Mouse (Mus musculus) spleen, adult 2 months (tissue): ENCODE data around the gene Tm9sf3. TPM values are rescaled to one million over a fixed set of nuclear protein-coding genes. Genes with fewer than 3 reads are reported as not detected.

Source experiments
- DNase-seq, 2 experiments: peaks; one replicate each; pipeline versions ENCODE4 v3.0.0 to v3.0.0-alpha.2; 2012 to 2021; ENCODE audit warnings: low spot score in 2 of 2, low read depth in 1 of 2
- H3K27ac ChIP-seq: fragments of 200-500 bp; 2 replicates; pipeline ENCODE4 v1.5.1; 2012; ENCODE audit warnings: low read length, inconsistent platforms; ENCODE audit not compliant: insufficient read depth
- H3K27me3 ChIP-seq: fragments of 200-500 bp; 2 replicates; pipeline ENCODE4 v1.6.1; 2012; ENCODE audit warnings: mild to moderate bottlenecking, moderate library complexity, low read length, inconsistent platforms; ENCODE audit not compliant: control insufficient read depth, insufficient read depth
- H3K36me3 ChIP-seq: fragments of 200-500 bp; 2 replicates; pipeline ENCODE4 v1.6.1; 2012; ENCODE audit warnings: mild to moderate bottlenecking, low read length, inconsistent platforms; ENCODE audit not compliant: control insufficient read depth, insufficient read depth
- H3K4me1 ChIP-seq: fragments of 200-500 bp; 2 replicates; pipeline ENCODE4 v1.6.1; 2011; ENCODE audit warnings: inconsistent platforms; ENCODE audit not compliant: control insufficient read depth, insufficient read depth, insufficient read length
- H3K4me3 ChIP-seq: fragments of 200-500 bp; 2 replicates; pipeline ENCODE4 v1.5.1; 2011; ENCODE audit warnings: mild to moderate bottlenecking, inconsistent platforms; ENCODE audit not compliant: insufficient read depth, insufficient read length; ENCODE audit errors: extremely low read depth
- CTCF ChIP-seq: fragments of 200-500 bp; IDR thresholded peaks from 2 replicates; pipeline ENCODE4 v1.5.1; 2011; ENCODE audit warnings: mild to moderate bottlenecking, inconsistent platforms; ENCODE audit not compliant: insufficient read depth, insufficient read length, insufficient replicate concordance; ENCODE audit errors: extremely low read depth
- POLR2A ChIP-seq: fragments of 200-500 bp; IDR thresholded peaks from 2 replicates; pipeline ENCODE4 v1.6.1; 2011; ENCODE audit warnings: low read depth, low read length, inconsistent platforms
- WGBS: fragments of 180-500 bp; shearing (Covaris S2); methylation state at CpG from one replicate; pipeline ENCODE4 v1.1.7; 2018; 5-methylcytosine and 5-hydroxymethylcytosine counted together
- polyA plus RNA-seq: library from polyadenylated mRNA; depleted of rRNA; stranded (reverse); fragments of >200 nt; gene quantifications from 2 replicates; pipeline ENCODE4 v1.2.3, GENCODE M21; 2012

The Tm9sf3 gene
- polyA plus RNA-seq, 1 experiment: 23.8 TPM

- Histone ChIP-seq H3K27me3 (peaks cover 8% of the 10 kb centered on the region), H3K4me1 (peaks cover 5% of the 10 kb centered on the region; the same call in 1 of the 2 replicates), H3K36me3 (no peaks in the 10 kb centered on the region), H3K4me3 (no peak overlapping the region), H3K27ac (no peak overlapping the region)
- no peak for DNase-seq
- TF ChIP-seq POLR2A (no peak), CTCF (no peak)
- WGBS: 78% methylated on average over 11 of the region's 11 CpGs
These were observed 59.4 kb downstream of the Tm9sf3 start for GRCm38 (mm10) chr19:41204159-41205081.

- WGBS: 87% methylated on average over 12 of the region's 12 CpGs
- no peak for DNase-seq
- H3K4me1 ChIP-seq: no peaks in the 10 kb centered on the region
- no peak overlapping the region for H3K27ac ChIP-seq
- TF ChIP-seq POLR2A (no peak), CTCF (no peak)
- no peaks in the 10 kb centered on the region for H3K36me3 ChIP-seq
- H3K4me3 ChIP-seq: no peak overlapping the region
- H3K27me3 ChIP-seq: no peaks in the 10 kb centered on the region
These were observed 66.2 kb downstream of the Tm9sf3 start for GRCm38 (mm10) chr19:41197606-41198005.

- no peak for DNase-seq
- Histone ChIP-seq H3K4me3 (no peak overlapping the region), H3K4me1 (no peaks in the 10 kb centered on the region), H3K27ac (no peak overlapping the region), H3K36me3 (no peaks in the 10 kb centered on the region), H3K27me3 (no peaks in the 10 kb centered on the region)
- no peak for TF ChIP-seq CTCF
- TF ChIP-seq POLR2A: no peak
- WGBS: 97% methylated on average over 1 of the region's 1 CpGs
These were observed 70.4 kb downstream of the Tm9sf3 start for GRCm38 (mm10) chr19:41193379-41193778.

- no peak for DNase-seq
- no peaks in the 10 kb centered on the region for H3K27me3 ChIP-seq
- H3K4me3 ChIP-seq: no peak overlapping the region
- H3K36me3 ChIP-seq: no peaks in the 10 kb centered on the region
- H3K4me1 ChIP-seq: no peaks in the 10 kb centered on the region
- 92% methylated on average over 4 of the region's 4 CpGs for WGBS
- no peak overlapping the region for H3K27ac ChIP-seq
- TF ChIP-seq POLR2A: no peak
- no peak for TF ChIP-seq CTCF
These were observed 70.8 kb downstream of the Tm9sf3 start for GRCm38 (mm10) chr19:41192953-41193352.

GRCm38 (mm10) chr19:41191724-41192123 lies 72.1 kb downstream of the Tm9sf3 start:
- Histone ChIP-seq H3K4me1 (no peaks in the 10 kb centered on the region), H3K27ac (no peak overlapping the region), H3K27me3 (no peaks in the 10 kb centered on the region), H3K36me3 (no peaks in the 10 kb centered on the region), H3K4me3 (no peak overlapping the region)
- 89% methylated on average over 9 of the region's 9 CpGs for WGBS
- DNase-seq: no peak
- TF ChIP-seq CTCF (no peak), POLR2A (no peak)

- no peak for DNase-seq
- Histone ChIP-seq H3K4me3 (no peak overlapping the region), H3K36me3 (no peaks in the 10 kb centered on the region), H3K4me1 (no peaks in the 10 kb centered on the region), H3K27me3 (no peaks in the 10 kb centered on the region), H3K27ac (no peak overlapping the region)
- TF ChIP-seq POLR2A (no peak), CTCF (no peak)
- 67% methylated on average over 6 of the region's 6 CpGs for WGBS
These were observed 72.8 kb downstream of the Tm9sf3 start for GRCm38 (mm10) chr19:41190876-41191434.

GRCm38 (mm10) chr19:41177331-41177730 lies 86.5 kb downstream of the Tm9sf3 start:
- H3K4me3 ChIP-seq: no peak overlapping the region
- H3K4me1 ChIP-seq: no peaks in the 10 kb centered on the region
- H3K27me3 ChIP-seq: no peaks in the 10 kb centered on the region
- WGBS: 44% methylated on average over 6 of the region's 6 CpGs
- no peak for DNase-seq
- TF ChIP-seq POLR2A (no peak), CTCF (no peak)
- no peak overlapping the region for H3K27ac ChIP-seq
- no peaks in the 10 kb centered on the region for H3K36me3 ChIP-seq
